10 mouse cellular contexts compared by ENCODE assay signal in the genomic region with DNA sequence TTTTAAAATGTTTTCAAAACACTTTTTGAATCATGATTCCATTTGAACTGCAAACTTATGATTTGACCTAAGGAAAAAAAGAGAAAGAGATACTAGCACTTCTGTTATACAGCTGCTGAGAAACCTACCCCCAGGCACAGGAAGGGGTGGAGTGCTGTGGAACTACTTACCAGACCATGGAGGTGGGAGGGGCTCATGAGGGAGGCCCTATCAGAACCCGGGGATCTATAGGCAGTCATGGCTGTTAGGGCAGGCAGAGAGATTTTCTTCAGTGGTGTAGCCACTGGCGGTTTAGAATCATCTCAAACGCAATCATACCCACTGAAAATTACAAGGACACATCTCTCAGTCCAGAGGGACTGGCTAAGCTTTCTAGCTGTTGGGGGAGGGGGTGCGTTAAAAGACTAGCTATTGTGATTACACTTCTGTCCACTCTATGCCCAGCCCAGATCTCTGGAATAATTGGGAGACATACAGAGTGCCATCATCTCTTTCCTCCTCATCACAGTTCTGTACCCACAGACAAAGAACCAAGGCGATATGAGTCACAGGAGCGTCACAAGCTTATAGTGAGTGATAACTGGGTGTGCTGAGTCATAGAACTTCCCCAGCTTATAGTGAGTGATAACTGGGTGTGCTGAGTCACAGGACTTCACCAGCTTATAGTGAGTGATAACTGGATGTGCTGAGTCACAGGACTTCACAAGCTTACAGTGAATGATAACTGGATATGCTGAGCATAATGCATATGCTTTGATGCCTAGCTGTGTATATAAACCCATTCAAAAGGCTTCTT.
DNase-seq lines count a peak whose midpoint lies in the region.
"Had no signal": no experiment of that assay in that cellular context is flagged by ENCODE, and none has a peak within 500 bp of the region (broad histone marks: within the 10 kb centered on the region; RNA-seq: fewer than 3 reads in every experiment).

No protein-coding gene starts in this region.

- peak; percentile 74 for DNase-seq in adrenal gland, adult 2 months
- no peak for DNase-seq in adrenal gland, postnatal 25 days
- DNase-seq in 3134 (ENCODE audit: extremely low read depth, insufficient read length, low spot score) (peak; percentile 23), liver (peak; percentile 42)
- DNase-seq in adrenal gland, postnatal 14 days: peak; percentile 16
- no peak for DNase-seq in embryo, embryonic 10 days (ENCODE audit: low spot score)
- DNase-seq in thymus, postnatal 25 days: no peak
- DNase-seq in kidney, postnatal 14 days: no peak
- DNase-seq: gastrocnemius, postnatal 36 days; lung, postnatal 4 days had no signal

Comparison
In these comparisons a context has a peak if more than half of its experiments do, and no peak if none do; other contexts are left out.
1. DNase-seq: peak in adrenal gland, adult 2 months (single experiment), 3134 (single experiment), adrenal gland, postnatal 14 days (single experiment) and liver (single experiment); none in adrenal gland, postnatal 25 days (single experiment), embryo, embryonic 10 days (single experiment), thymus, postnatal 25 days (single experiment) and kidney, postnatal 14 days (single experiment).